Mouse (Mus musculus) forebrain, postnatal 0 days (tissue): ENCODE results near the gene Mapk7. TPM values are rescaled to one million over a fixed set of nuclear protein-coding genes. Genes with fewer than 3 reads are reported as not detected.
A peak's percentile ranks its signal among the peaks of the same experiment; 100 is the strongest.

Source experiments
- ATAC-seq: fragments of 200-750 bp; cut with Nextera tagmentation; 2 replicates; pipeline ENCODE4 v1.8.0; 2017; ENCODE audit warnings: mild to moderate bottlenecking, moderate library complexity
- DNase-seq: peaks from one replicate; pipeline ENCODE4 v3.0.0-alpha.2; 2015
- H3K27ac ChIP-seq: fragments of 300-500 bp; sonication (generic); 2 replicates; pipeline ENCODE4 v1.5.1; 2014; ENCODE audit warnings: low read depth, mild to moderate bottlenecking, antibody characterized with exemption, low read length, moderate library complexity, mixed read lengths
- H3K27me3 ChIP-seq: fragments of 300-500 bp; sonication (generic); 2 replicates; pipeline ENCODE4 v1.6.1; 2014; ENCODE audit warnings: mild to moderate bottlenecking, low read length, mixed read lengths; ENCODE audit not compliant: insufficient read depth
- H3K36me3 ChIP-seq: fragments of 300-500 bp; sonication (generic); 2 replicates; pipeline ENCODE4 v1.6.1; 2014; ENCODE audit warnings: mild to moderate bottlenecking, moderate library complexity; ENCODE audit not compliant: insufficient read depth
- H3K4me1 ChIP-seq: fragments of 300-500 bp; sonication (generic); 2 replicates; pipeline ENCODE4 v1.6.1; 2014; ENCODE audit warnings: antibody characterized with exemption; ENCODE audit not compliant: insufficient read depth
- H3K4me2 ChIP-seq: fragments of 300-500 bp; sonication (generic); 2 replicates; pipeline ENCODE4 v1.6.1; 2014; ENCODE audit warnings: low read depth, mild to moderate bottlenecking, moderate library complexity
- H3K4me3 ChIP-seq: fragments of 300-500 bp; sonication (generic); 2 replicates; pipeline ENCODE4 v1.5.1; 2014; ENCODE audit warnings: low read depth, low read length, mixed read lengths
- H3K9ac ChIP-seq: fragments of 300-500 bp; sonication (generic); 2 replicates; pipeline ENCODE4 v1.6.1; 2014; ENCODE audit warnings: mild to moderate bottlenecking
- H3K9me3 ChIP-seq: fragments of 300-500 bp; sonication (generic); 2 replicates; pipeline ENCODE4 v1.6.1; 2016; ENCODE audit warnings: low read length
- CTCF ChIP-seq: sonication (generic); IDR thresholded peaks from 2 replicates; pipeline ENCODE4 v1.5.1; 2016; ENCODE audit warnings: antibody characterized with exemption, control low read depth, low read depth
- WGBS: fragments of 180-500 bp; shearing (Covaris S2); extraction: QIAGEN DNeasy Blood & Tissue Kit; methylation state at CpG from one replicate; pipeline ENCODE4 v1.1.7; 2014; 5-methylcytosine and 5-hydroxymethylcytosine counted together
- polyA plus RNA-seq: library from polyadenylated mRNA; unstranded; fragments of >200 nt; fragmentation: Nextera tagmentation; extraction: Ambion mirVana; gene quantifications from 2 replicates; pipeline ENCODE4 v1.2.1, GENCODE M21; 2015
- total RNA-seq: library from RNA; depleted of rRNA; stranded (reverse); fragments of >200 nt; gene quantifications from 2 replicates; pipeline ENCODE4 v1.2.3, GENCODE M21; 2014

Gene Mapk7
- total and polyA plus RNA-seq, 2 experiments from 2014 or later: 50.3 to 58.5 TPM

- H3K27ac ChIP-seq: no peak overlapping the region
These were observed 12.7 kb downstream of the Mapk7 start for GRCm38 (mm10) chr11:61481239-61482090.

DNA sequence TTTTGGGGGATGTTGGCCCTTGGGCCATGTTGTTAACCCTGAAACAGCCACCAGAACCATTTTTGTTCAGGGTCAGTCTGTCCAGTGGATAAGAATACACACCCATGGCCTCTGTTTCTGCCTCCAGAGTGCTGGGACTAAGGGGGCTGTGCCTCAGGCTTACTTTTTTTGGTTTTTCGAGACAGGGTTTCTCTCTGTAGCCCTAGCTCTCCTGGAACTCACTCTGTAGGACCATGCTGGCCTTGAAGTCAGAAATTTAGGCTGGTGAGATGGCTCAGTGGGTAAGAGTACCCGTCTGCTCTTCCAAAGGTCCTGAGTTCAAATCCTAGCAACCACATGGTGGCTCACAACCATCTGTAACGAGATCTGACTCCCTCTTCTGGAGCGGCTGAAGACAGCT is 15.4 kb downstream of the Mapk7 start:
- Histone ChIP-seq H3K4me1 (0 out of 2 replicates have a peak, but pooled peaks cover 5% of the 10 kb centered on the region), H3K4me2 (no peak overlapping the region), H3K9ac (no peak overlapping the region), H3K27me3 (no peaks in the 10 kb centered on the region), H3K9me3 (no peaks in the 10 kb centered on the region), H3K36me3 (no peaks in the 10 kb centered on the region), H3K27ac (no peak overlapping the region), H3K4me3 (no peak overlapping the region)
- TF ChIP-seq CTCF: no peak
- 91% methylated on average over 4 of the region's 4 CpGs for WGBS
- no peak for ATAC-seq
- no peak for DNase-seq

More at GRCm38 (mm10) chr11:61481239-61482090, 12.7 kb downstream of the Mapk7 start:
- no peak for TF ChIP-seq CTCF
- Histone ChIP-seq H3K4me1 (0 out of 2 replicates have a peak, but pooled peaks cover 11% of the 10 kb centered on the region), H3K4me3 (no peak overlapping the region), H3K9ac (no peak overlapping the region), H3K9me3 (no peaks in the 10 kb centered on the region), H3K27me3 (no peaks in the 10 kb centered on the region), H3K4me2 (no peak overlapping the region), H3K36me3 (no peaks in the 10 kb centered on the region)
- WGBS: 82% methylated on average over 9 of the region's 9 CpGs
- ATAC-seq: no peak
- DNase-seq: no peak

DNA sequence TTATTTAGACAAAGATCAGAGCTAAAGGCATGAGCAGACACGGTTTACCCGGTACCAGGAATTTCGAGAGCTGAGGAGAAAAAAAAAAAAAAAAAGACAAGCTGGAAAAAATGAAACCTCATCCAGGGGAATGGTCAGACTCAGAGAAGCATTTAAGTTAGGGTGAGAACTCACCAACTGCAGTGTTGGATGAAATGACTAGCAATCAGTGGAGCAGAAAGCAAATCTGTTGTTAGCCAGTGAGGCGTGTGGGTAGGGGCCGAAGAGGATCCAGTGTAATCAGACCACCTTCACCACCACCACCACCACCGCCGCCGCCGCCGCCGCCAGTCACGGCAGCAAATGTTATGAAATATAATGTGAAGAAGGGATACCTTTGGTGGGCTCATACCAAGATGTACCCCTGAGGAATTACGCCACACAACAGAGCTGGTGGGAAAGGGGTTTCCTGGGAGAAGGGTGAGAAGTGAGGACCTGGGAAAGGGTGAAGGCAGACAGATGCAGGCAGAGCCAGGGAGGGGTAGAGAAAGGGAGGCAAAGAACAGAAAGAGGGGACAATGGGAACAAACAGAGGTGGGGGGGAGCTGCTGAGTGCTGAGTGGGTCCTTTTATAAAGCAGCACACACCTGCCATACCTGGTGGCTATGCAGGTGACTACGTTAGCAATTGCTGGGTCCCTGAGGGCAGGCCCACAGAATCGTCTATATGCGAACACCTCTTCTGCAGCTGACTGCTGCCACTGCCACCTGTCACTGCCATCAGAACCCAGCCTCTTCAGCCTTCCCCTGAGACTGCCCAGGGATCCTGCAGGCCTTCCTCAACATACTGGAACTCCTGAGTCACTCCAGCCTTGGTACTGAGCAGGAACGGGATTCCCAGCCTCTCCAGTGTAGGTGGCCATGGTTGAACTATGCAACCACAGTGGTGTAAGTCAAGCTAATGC is 16.4 kb downstream of the Mapk7 start:
- Histone ChIP-seq H3K4me2 (peak overlapping the region; percentile 32; the same call in 1 of the 2 replicates), H3K4me3 (no peak overlapping the region), H3K9ac (no peak overlapping the region), H3K27ac (no peak overlapping the region), H3K4me1 (0 out of 2 replicates have a peak, but pooled peaks cover 5% of the 10 kb centered on the region), H3K36me3 (no peaks in the 10 kb centered on the region), H3K9me3 (no peaks in the 10 kb centered on the region), H3K27me3 (no peaks in the 10 kb centered on the region)
- ATAC-seq: no peak
- TF ChIP-seq CTCF: no peak
- no peak for DNase-seq
- 48% methylated on average over 17 of the region's 17 CpGs for WGBS

- ATAC-seq (peak; percentile 20; the same call in 1 of the 2 replicates), DNase-seq (no peak)
- Histone ChIP-seq H3K4me1 (0 out of 2 replicates have a peak, but pooled peaks cover 5% of the 10 kb centered on the region), H3K4me3 (peak overlapping the region; percentile 21; the same call in 1 of the 2 replicates), H3K9ac (peak overlapping the region; percentile 18; the same call in 1 of the 2 replicates), H3K9me3 (no peaks in the 10 kb centered on the region), H3K27me3 (no peaks in the 10 kb centered on the region), H3K27ac (no peak overlapping the region), H3K4me2 (peak overlapping the region; percentile 32; the same call in 1 of the 2 replicates), H3K36me3 (no peaks in the 10 kb centered on the region)
- WGBS: 45% methylated on average over 12 of the region's 12 CpGs
- no peak for TF ChIP-seq CTCF
These were observed 17.3 kb downstream of the Mapk7 start for GRCm38 (mm10) chr11:61476786-61477382.

- Histone ChIP-seq H3K27me3 (no peaks in the 10 kb centered on the region), H3K27ac (no peak overlapping the region), H3K4me3 (no peak overlapping the region), H3K36me3 (no peaks in the 10 kb centered on the region), H3K9ac (no peak overlapping the region), H3K4me2 (no peak overlapping the region), H3K4me1 (0 out of 2 replicates have a peak, but pooled peaks cover 5% of the 10 kb centered on the region), H3K9me3 (no peaks in the 10 kb centered on the region)
- ATAC-seq (no peak), DNase-seq (no peak)
- 87% methylated on average over 4 of the region's 4 CpGs for whole genome bisulfite sequencing
- TF ChIP-seq CTCF: no peak
These were observed 20.6 kb downstream of the Mapk7 start for GRCm38 (mm10) chr11:61473630-61474029.

DNA sequence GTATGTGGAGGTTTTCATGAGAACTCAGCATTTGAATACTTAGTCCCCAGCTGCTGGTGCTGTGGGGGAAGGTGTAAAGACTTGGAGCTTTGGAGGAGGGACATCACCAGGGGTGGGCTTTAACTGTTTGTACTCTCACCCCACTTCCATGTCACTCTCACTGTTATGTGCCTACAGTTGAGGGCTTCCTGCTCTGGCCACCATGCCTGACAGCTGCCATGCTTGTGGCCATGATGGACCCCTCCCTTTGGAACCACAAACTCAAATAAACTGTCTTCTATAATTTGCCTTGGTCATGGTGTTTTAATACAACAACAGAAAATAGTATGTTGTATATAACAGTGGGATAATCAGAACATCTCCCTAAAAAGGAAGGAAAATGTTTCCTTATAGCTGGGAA is 23.3 kb downstream of the Mapk7 start:
- DNase-seq (no peak), ATAC-seq (no peak)
- Histone ChIP-seq H3K9ac (no peak overlapping the region), H3K4me3 (no peak overlapping the region), H3K4me1 (no peaks in the 10 kb centered on the region), H3K9me3 (no peaks in the 10 kb centered on the region), H3K36me3 (no peaks in the 10 kb centered on the region), H3K27ac (no peak overlapping the region), H3K27me3 (no peaks in the 10 kb centered on the region), H3K4me2 (no peak overlapping the region)
- no peak for TF ChIP-seq CTCF
